Mouse (Mus musculus) embryonic facial prominence, embryonic 10.5 days (tissue): ENCODE data around the gene Itga7. TPM values are rescaled to one million over a fixed set of nuclear protein-coding genes. Genes with fewer than 3 reads are reported as not detected.
A peak's percentile ranks its signal among the peaks of the same experiment; 100 is the strongest.

Experiments used
- DNase-seq: peaks from one replicate; pipeline ENCODE4 v3.0.0-alpha.2; 2017; ENCODE audit warnings: low spot score
- H3K27ac ChIP-seq: fragments of 300-500 bp; sonication (generic); replicated peaks from 2 replicates; pipeline ENCODE4 v1.5.1; 2016; ENCODE audit warnings: mild to moderate bottlenecking
- H3K27me3 ChIP-seq: fragments of 300-500 bp; sonication (generic); replicated peaks from 2 replicates; pipeline ENCODE4 v1.6.1; 2016; ENCODE audit warnings: low read depth, mild to moderate bottlenecking; ENCODE audit not compliant: poor library complexity, severe bottlenecking
- H3K36me3 ChIP-seq: fragments of 300-500 bp; sonication (generic); replicated peaks from 2 replicates; pipeline ENCODE4 v1.6.1; 2016; ENCODE audit warnings: mild to moderate bottlenecking, moderate library complexity
- H3K4me1 ChIP-seq: fragments of 300-500 bp; sonication (generic); 2 replicates; pipeline ENCODE4 v1.6.1; 2016
- H3K4me3 ChIP-seq: fragments of 300-500 bp; sonication (generic); 2 replicates; pipeline ENCODE4 v1.5.1; 2016; ENCODE audit warnings: mild to moderate bottlenecking, moderate library complexity
- H3K9me3 ChIP-seq: fragments of 300-500 bp; sonication (generic); 2 replicates; pipeline ENCODE4 v1.6.1; 2016; ENCODE audit warnings: mild to moderate bottlenecking
- WGBS: fragments of 180-500 bp; shearing (Covaris S2); methylation state at CpG from one replicate; pipeline ENCODE4 v1.1.7; 2016; 5-methylcytosine and 5-hydroxymethylcytosine counted together
- polyA plus RNA-seq: library from polyadenylated mRNA; unstranded; fragments of >200 nt; fragmentation: Nextera tagmentation; extraction: Ambion mirVana; gene quantifications from 2 replicates; pipeline ENCODE4 v1.2.1, GENCODE M21; 2016

Itga7 gene
- polyA plus RNA-seq, 1 experiment from 2014 or later, result 2.7 TPM

- no peaks in the 10 kb centered on the region for H3K9me3 ChIP-seq
- no peak for DNase-seq
- no peak overlapping the region for H3K27ac ChIP-seq
- no peak overlapping the region for H3K4me3 ChIP-seq
- H3K27me3 ChIP-seq, result peaks cover 57% of the 10 kb centered on the region
- no peaks in the 10 kb centered on the region for H3K36me3 ChIP-seq
- peaks cover 12% of the 10 kb centered on the region for H3K4me1 ChIP-seq
- WGBS, result 34% methylated on average over 4 of the region's 4 CpGs
These were observed 5.3 kb upstream of the Itga7 start for GRCm38 (mm10) chr10:128928356-128928755.

DNA sequence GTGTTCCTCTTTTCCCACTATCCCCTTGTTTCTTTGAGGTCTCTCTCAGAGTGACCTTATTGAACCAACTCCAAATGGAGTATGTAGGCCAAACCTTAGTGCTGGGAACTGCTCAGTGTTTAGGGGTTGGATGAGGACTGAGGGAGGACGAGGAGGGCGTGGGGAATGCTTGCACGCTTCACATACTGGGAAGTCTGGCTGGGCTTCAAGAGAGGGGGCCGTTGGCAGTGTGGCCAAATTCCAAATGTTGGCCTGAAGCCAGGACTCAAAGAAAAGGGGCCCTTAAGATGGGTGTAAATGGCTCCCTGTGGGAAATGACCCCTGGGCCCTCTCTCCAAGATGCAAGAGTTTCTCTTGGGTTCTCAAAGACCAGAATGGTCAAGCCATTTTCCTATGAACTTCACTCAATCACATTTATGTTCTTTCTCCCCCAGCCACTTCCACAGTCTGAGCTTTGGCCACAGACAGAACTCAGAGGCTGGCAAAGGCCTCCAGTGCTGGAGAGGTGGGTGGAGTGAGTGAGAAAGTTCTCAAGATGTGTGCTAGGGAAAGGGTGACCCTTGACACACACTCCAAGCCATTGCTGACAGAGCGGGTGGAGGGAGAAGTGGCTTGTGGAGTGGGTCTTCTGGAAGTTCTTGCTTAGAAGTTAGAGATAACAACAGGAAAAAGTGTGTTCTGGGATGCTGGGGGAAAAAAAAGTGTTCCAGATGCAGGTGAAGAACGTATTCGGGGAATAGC lies 3.8 kb upstream of the Itga7 start:
- Histone ChIP-seq H3K9me3 (no peaks in the 10 kb centered on the region), H3K36me3 (no peaks in the 10 kb centered on the region), H3K27ac (no peak overlapping the region), H3K4me1 (peaks cover 15% of the 10 kb centered on the region), H3K4me3 (no peak overlapping the region), H3K27me3 (peaks cover 71% of the 10 kb centered on the region)
- no peak for DNase-seq
- 78% methylated on average over 7 of the region's 7 CpGs for WGBS

DNA sequence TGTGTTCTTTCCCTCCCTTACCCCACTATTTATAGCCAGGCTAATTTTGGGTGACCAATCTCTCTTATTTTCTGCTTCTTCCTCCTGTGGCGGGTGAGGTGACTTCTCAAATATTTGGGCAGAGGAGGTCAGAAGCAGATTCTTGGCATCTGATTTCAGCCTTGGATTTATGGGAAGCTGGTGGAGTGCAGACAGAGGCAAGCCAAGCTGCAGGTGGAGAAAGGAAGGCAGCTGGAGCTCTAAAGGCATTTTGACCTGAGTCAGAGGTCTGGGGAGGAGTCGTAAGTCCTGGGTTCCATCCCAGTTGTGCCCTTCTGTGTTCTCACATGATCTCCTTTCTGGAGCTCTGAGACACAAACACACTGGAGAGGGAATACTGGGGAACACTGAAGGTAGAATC lies 2.2 kb upstream of the Itga7 start:
- no peak for DNase-seq
- H3K27me3 ChIP-seq, result peaks cover 88% of the 10 kb centered on the region

GRCm38 (mm10) chr10:128933976-128934721 lies 531 bp downstream of the Itga7 start:
- WGBS, result 2% methylated on average over 21 of the region's 21 CpGs
- no peak overlapping the region; the same call in 1 of the 2 replicates for H3K27ac ChIP-seq
- peak overlapping the region; percentile 58 for H3K4me3 ChIP-seq
- no peaks in the 10 kb centered on the region for H3K36me3 ChIP-seq
- DNase-seq, result peak; percentile 32
- peaks cover 84% of the 10 kb centered on the region for H3K27me3 ChIP-seq
- peaks cover 15% of the 10 kb centered on the region for H3K4me1 ChIP-seq
- H3K9me3 ChIP-seq, result no peaks in the 10 kb centered on the region

More for the DNA sequence above, 2.2 kb upstream of the Itga7 start:
- no peak overlapping the region for H3K4me3 ChIP-seq
- H3K4me1 ChIP-seq, result peaks cover 15% of the 10 kb centered on the region
- 70% methylated on average over 2 of the region's 2 CpGs for WGBS
- H3K36me3 ChIP-seq, result no peaks in the 10 kb centered on the region
- H3K27ac ChIP-seq, result no peak overlapping the region
- no peaks in the 10 kb centered on the region for H3K9me3 ChIP-seq

DNA sequence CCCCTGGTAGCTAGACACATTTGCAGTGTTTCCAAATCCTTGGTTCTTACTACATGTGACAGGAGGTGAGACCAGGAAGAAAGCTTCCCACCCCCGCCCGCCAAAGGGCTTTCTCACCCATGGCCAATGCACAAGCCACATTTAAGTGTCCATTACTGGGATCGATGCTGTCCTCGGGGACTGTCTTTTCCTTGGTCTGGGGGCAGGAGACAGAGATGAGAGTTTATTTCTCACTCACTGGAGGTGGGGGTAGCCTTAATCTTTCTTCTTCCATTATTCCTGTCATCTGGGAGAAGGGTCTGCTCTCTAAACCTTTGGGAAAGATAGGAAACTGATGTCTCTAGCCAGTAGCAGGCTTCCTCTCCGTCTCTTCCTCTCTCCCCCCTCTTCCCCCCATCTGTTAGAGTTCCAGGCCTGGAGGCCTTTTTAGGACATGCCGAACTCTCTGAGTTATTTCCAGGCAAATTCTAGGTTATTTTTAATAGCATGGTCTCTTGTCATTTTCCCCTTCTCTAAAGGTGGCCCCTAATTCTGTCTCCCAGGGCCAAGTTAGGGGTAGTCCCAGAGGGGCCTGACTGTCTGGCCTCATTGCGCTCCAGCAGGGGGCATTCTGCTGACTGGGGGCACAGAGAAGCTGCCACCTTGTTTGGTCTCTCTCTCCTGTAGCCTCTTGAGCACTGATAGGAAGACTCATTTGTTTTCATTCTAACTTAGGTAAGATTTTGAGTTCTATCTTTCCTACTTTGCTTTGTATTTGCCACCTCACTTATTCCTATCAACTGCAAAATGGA lies 1.6 kb downstream of the Itga7 start:
- 63% methylated on average over 7 of the region's 7 CpGs for WGBS
- Histone ChIP-seq H3K4me3 (peak overlapping the region; percentile 58; the same call in 1 of the 2 replicates), H3K27ac (no peak overlapping the region), H3K36me3 (no peaks in the 10 kb centered on the region), H3K4me1 (peaks cover 15% of the 10 kb centered on the region), H3K27me3 (peaks cover 74% of the 10 kb centered on the region), H3K9me3 (no peaks in the 10 kb centered on the region)
- no peak for DNase-seq

- Histone ChIP-seq H3K9me3 (no peaks in the 10 kb centered on the region), H3K27me3 (peaks cover 69% of the 10 kb centered on the region), H3K36me3 (no peaks in the 10 kb centered on the region), H3K4me3 (no peak overlapping the region), H3K27ac (no peak overlapping the region), H3K4me1 (peaks cover 15% of the 10 kb centered on the region)
- no peak for DNase-seq
- 71% methylated on average over 8 of the region's 8 CpGs for WGBS
These were observed 2.3 kb downstream of the Itga7 start for GRCm38 (mm10) chr10:128935826-128936440.

GRCm38 (mm10) chr10:128937756-128938390 lies 4.3 kb downstream of the Itga7 start:
- Histone ChIP-seq H3K4me3 (no peak overlapping the region), H3K9me3 (no peaks in the 10 kb centered on the region), H3K27me3 (peaks cover 49% of the 10 kb centered on the region), H3K36me3 (no peaks in the 10 kb centered on the region), H3K27ac (no peak overlapping the region), H3K4me1 (peaks cover 15% of the 10 kb centered on the region)
- 70% methylated on average over 12 of the region's 12 CpGs for WGBS
- no peak for DNase-seq

DNA sequence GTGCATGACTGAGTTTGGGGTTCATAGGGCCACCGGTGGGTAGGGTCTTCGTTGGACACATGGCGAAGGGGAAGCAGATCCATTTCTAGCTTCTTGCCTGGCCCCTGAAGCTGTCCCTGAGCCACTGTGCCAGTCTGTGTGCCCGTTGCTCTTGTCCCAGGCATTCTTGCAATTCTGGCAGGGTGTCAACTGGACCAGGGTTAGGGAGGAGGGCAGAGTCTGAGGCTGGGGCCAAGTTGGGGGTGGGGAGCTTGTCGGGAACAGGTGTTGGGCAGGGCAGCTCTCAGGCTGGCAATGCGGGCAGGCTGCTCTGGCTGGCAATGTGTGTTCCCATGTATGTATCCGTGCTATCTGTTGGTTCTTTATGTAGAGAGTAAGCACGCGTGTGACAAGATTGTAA lies 4.8 kb downstream of the Itga7 start:
- H3K36me3 ChIP-seq, result no peaks in the 10 kb centered on the region
- no peaks in the 10 kb centered on the region for H3K9me3 ChIP-seq
- H3K4me3 ChIP-seq, result no peak overlapping the region
- no peak for DNase-seq
- WGBS, result 84% methylated on average over 9 of the region's 9 CpGs
- H3K27me3 ChIP-seq, result peaks cover 44% of the 10 kb centered on the region
- no peak overlapping the region for H3K27ac ChIP-seq
- H3K4me1 ChIP-seq, result peaks cover 11% of the 10 kb centered on the region

- H3K27me3 ChIP-seq, result peaks cover 38% of the 10 kb centered on the region
- H3K9me3 ChIP-seq, result no peaks in the 10 kb centered on the region
- H3K4me3 ChIP-seq, result no peak overlapping the region
- H3K36me3 ChIP-seq, result no peaks in the 10 kb centered on the region
- 61% methylated on average over 5 of the region's 5 CpGs for WGBS
- peaks cover 6% of the 10 kb centered on the region for H3K4me1 ChIP-seq
- H3K27ac ChIP-seq, result no peak overlapping the region
- no peak for DNase-seq
These were observed 5.4 kb downstream of the Itga7 start for GRCm38 (mm10) chr10:128938974-128939373.

DNA sequence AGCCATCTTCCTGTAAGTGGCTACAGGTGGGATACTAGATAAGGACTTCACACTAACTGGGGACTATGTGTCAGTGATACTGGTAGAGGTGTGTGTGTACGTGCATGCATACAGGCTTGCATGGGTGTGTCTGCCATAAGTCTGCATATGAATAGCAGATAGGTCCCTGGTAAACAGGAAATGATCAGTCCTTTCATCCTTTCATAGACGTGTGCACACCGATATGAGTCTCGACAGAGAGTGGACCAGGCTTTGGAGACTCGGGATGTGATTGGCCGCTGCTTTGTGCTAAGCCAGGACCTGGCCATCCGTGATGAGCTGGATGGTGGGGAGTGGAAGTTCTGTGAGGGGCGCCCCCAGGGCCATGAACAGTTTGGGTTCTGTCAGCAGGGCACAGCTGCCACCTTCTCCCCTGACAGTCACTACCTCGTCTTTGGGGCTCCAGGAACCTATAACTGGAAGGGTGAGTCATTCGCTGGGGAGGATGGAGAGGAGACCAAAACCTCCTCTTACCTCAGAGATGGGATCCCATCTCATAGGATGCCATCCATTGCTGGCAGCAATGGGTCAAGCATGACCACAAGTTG lies 7.0 kb downstream of the Itga7 start:
- no peaks in the 10 kb centered on the region for H3K36me3 ChIP-seq
- no peaks in the 10 kb centered on the region for H3K4me1 ChIP-seq
- WGBS, result 82% methylated on average over 10 of the region's 10 CpGs
- H3K27ac ChIP-seq, result no peak overlapping the region
- H3K4me3 ChIP-seq, result no peak overlapping the region
- DNase-seq, result no peak
- no peaks in the 10 kb centered on the region for H3K9me3 ChIP-seq
- H3K27me3 ChIP-seq, result peaks cover 23% of the 10 kb centered on the region

DNA sequence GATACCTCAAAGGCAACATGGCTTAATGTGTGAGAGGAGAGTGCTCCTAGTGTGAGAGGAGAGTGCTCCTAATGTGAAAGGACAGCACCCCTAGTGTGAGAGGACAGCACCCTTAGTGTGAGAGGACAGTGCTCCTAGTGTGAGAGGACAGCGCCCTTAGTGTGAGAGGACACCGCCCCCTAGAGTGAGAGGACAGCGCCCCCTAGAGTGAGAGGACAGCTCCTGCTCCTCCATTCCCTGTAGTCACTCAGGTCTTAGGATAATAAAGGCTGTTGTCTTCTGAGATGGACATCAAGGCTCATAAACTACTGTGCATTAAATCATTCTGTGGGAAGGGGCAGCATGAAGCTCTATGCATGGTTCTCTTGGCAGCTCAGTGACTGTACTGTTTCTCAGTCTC lies 12.1 kb downstream of the Itga7 start:
- H3K4me3 ChIP-seq, result no peak overlapping the region
- no peaks in the 10 kb centered on the region for H3K36me3 ChIP-seq
- WGBS, result 17% methylated on average over 3 of the region's 3 CpGs
- DNase-seq, result no peak
- H3K27me3 ChIP-seq, result no peaks in the 10 kb centered on the region
- no peak overlapping the region for H3K27ac ChIP-seq
- no peaks in the 10 kb centered on the region for H3K4me1 ChIP-seq
- H3K9me3 ChIP-seq, result no peaks in the 10 kb centered on the region
